Mouse (Mus musculus): ENCODE data around the gene Polr3h. TPM values are rescaled to one million over a fixed set of nuclear protein-coding genes. Genes with fewer than 3 reads are reported as not detected.

The Polr3h gene
- polyA plus RNA-seq, 1 experiment from 2014 or later, result 86.3 TPM

DNA sequence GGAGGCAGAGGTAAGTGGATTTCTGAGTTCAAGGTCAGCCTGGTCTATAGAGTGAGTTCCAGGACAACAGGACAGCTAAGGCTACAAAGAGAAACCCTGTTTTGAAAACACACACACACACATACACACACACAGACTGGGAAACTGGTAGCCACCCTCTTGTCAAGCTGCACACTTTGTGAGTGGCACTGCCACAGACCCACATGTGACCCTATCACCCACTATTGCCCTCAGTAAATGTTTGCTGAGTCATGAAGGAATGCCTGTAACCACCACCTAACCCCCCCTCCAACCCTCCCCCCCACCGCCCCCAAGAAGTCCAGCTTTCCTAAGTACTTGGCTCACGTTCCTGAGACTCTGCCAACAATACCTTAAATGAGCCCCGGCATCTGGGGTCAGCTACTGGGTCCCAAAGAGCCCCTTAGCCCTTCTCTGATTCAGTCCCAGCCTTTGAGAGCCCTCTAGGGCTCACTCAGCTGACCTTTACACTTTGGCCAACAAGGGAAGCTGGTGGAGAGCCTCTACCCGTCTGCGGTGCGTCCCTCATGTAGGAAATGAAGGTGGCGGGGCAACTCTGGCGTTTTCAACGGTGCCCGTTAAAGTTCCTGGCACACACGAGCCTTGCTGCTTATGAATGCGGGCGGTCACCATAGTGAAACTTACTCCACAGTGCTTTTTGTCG lies 87.3 kb downstream of the Polr3h start:
- H3K27me3 ChIP-seq (ENCODE audit: insufficient read depth, poor library complexity, severe bottlenecking), result peaks cover 32% of the 10 kb centered on the region
- H3K4me1 ChIP-seq (replicated peaks), result peaks cover 34% of the 10 kb centered on the region
- no peaks in the 10 kb centered on the region for H3K36me3 ChIP-seq
- WGBS, result 78% methylated on average over 14 of the region's 14 CpGs
- no peak for DNase-seq (ENCODE audit: low spot score)
- H3K4me3 ChIP-seq, result no peak overlapping the region
- no peaks in the 10 kb centered on the region for H3K9me3 ChIP-seq
- no peak overlapping the region for H3K27ac ChIP-seq

Other genes starting within 250 kb of the Polr3h start
- gene Chadl, start 229.0 kb downstream of the Polr3h start, polyA plus RNA-seq (2016; fragmentation: Nextera tagmentation; extraction: Ambion mirVana), result 1.7 and 2.5 TPM in 2 replicates
- 37.9 and 40.8 TPM in 2 replicates for gene Zc3h7b, start 181.2 kb downstream of the Polr3h start, polyA plus RNA-seq (2016; fragmentation: Nextera tagmentation; extraction: Ambion mirVana)
- 166 and 178 TPM in 2 replicates for gene Rangap1, start 180.7 kb downstream of the Polr3h start, polyA plus RNA-seq (2016; fragmentation: Nextera tagmentation; extraction: Ambion mirVana)
- 16.4 and 19.4 TPM in 2 replicates for gene Tef, start 123.8 kb downstream of the Polr3h start, polyA plus RNA-seq (2016; fragmentation: Nextera tagmentation; extraction: Ambion mirVana)
- 18.6 and 19.1 TPM in 2 replicates for gene Tob2, start 67.4 kb downstream of the Polr3h start, polyA plus RNA-seq (2016; fragmentation: Nextera tagmentation; extraction: Ambion mirVana)
- gene Phf5a, start 54.3 kb downstream of the Polr3h start, polyA plus RNA-seq (2016; fragmentation: Nextera tagmentation; extraction: Ambion mirVana), result 212 and 249 TPM in 2 replicates
- 157 and 175 TPM in 2 replicates for gene Aco2, start 53.9 kb downstream of the Polr3h start, polyA plus RNA-seq (2016; fragmentation: Nextera tagmentation; extraction: Ambion mirVana)
- gene Csdc2, start 10.5 kb upstream of the Polr3h start, polyA plus RNA-seq (2016; fragmentation: Nextera tagmentation; extraction: Ambion mirVana), result 13.8 and 33.7 TPM in 2 replicates
- gene Pmm1, start 34.7 kb upstream of the Polr3h start, polyA plus RNA-seq (2016; fragmentation: Nextera tagmentation; extraction: Ambion mirVana), result 37.3 and 39.0 TPM in 2 replicates
- gene 1700029P11Rik, start 54.3 kb upstream of the Polr3h start, polyA plus RNA-seq (2016; fragmentation: Nextera tagmentation; extraction: Ambion mirVana), result not detected in 2 replicates
- 62.1 and 75.1 TPM in 2 replicates for gene Xrcc6, start 61.6 kb upstream of the Polr3h start, polyA plus RNA-seq (2016; fragmentation: Nextera tagmentation; extraction: Ambion mirVana)
- gene Desi1, start 107.6 kb upstream of the Polr3h start, polyA plus RNA-seq (2016; fragmentation: Nextera tagmentation; extraction: Ambion mirVana), result 36.4 and 39.7 TPM in 2 replicates
- 276 and 351 TPM in 2 replicates for gene Snu13, start 121.4 kb upstream of the Polr3h start, polyA plus RNA-seq (2016; fragmentation: Nextera tagmentation; extraction: Ambion mirVana)
- not detected in 2 replicates for gene 4930407I10Rik, start 132.9 kb upstream of the Polr3h start, polyA plus RNA-seq (2016; fragmentation: Nextera tagmentation; extraction: Ambion mirVana)
- gene Mei1, start 143.8 kb upstream of the Polr3h start, polyA plus RNA-seq (2016; fragmentation: Nextera tagmentation; extraction: Ambion mirVana), result 0.06 TPM in 1 of 2 replicates, not detected in the other
- gene Ccdc134, start 201.7 kb upstream of the Polr3h start, polyA plus RNA-seq (2016; fragmentation: Nextera tagmentation; extraction: Ambion mirVana), result 19.6 and 23.4 TPM in 2 replicates
- gene Srebf2, start 220.9 kb upstream of the Polr3h start, polyA plus RNA-seq (2016; fragmentation: Nextera tagmentation; extraction: Ambion mirVana), result 211 and 242 TPM in 2 replicates